In the genomic region with DNA sequence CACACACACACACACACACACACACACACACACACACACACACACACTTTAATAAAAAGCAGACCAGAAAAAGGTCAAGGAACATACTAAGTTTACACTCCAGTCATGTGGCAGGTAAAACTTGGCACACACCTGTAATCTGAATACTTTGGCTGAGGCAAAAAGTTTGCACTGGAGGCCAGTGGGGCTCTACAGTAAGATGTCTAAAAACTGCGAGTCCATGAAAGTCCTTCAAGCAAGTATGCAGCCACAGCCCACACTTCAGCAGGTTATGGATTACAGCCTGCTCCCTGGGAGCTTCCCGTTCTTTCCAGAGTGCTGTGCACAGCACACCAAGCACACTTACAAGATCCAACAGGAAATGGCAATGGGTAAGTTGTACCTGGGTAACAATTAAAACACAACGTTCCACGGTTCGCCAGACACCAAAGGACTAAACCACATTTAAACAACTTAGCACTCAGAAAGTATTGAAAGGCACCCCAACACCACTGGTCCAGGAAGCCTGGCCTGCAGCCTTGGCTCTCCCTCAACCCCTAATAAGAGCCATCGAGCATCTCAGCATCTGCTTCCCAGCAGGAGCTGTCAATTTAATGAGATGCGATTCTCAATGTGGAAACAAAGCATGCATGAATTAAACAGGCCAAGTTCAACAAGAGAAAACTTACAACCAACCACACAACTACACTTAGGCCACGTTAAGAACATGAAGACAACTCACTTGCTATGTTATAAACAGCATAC, we compare ENCODE assay signal across 14 mouse cellular contexts. TPM values are rescaled to one million over a fixed set of nuclear protein-coding genes. Genes with fewer than 3 reads are reported as not detected.
DNase-seq lines count a peak whose midpoint lies in the region; ATAC-seq and TF ChIP-seq lines count a peak whose summit lies in the region.
"Had no signal": no experiment of that assay in that cellular context is flagged by ENCODE, and none has a peak within 500 bp of the region (broad histone marks: within the 10 kb centered on the region; RNA-seq: fewer than 3 reads in every experiment).

No protein-coding gene starts in this region.

- H3K4me2 ChIP-seq in forebrain, embryonic 16.5 days (ENCODE audit: low read length), result no peak overlapping the region
- H3K4me2 ChIP-seq: heart, embryonic 15.5 days; liver, embryonic 15.5 days; stomach, embryonic 15.5 days had no signal

- intact Hi-C loops in gastrocnemius, adult 2 months (cut with DNase I), result no loop called here

- no peaks in the 10 kb centered on the region for H3K27me3 ChIP-seq in forebrain, embryonic 16.5 days (replicated peaks; ENCODE audit: control insufficient read depth, insufficient read depth, low read length)
- H3K27me3 ChIP-seq: heart, embryonic 15.5 days; liver, embryonic 15.5 days; stomach, embryonic 15.5 days had no signal

- H3K9ac ChIP-seq in forebrain, embryonic 16.5 days (replicated peaks; ENCODE audit: low read depth, low read length), result no peak overlapping the region
- H3K9ac ChIP-seq: heart, embryonic 15.5 days; liver, embryonic 15.5 days; stomach, embryonic 15.5 days had no signal

- peak; percentile 71 for ATAC-seq in forebrain, embryonic 16.5 days

- peak; percentile 30 for DNase-seq in gastrocnemius, adult 2 months
- no peak for DNase-seq in gastrocnemius, adult 18-20 months (ENCODE audit: low spot score)
- peak; percentile 65 for DNase-seq in Muller cell, postnatal 12 days (ENCODE audit: inconsistent ontology term)
- peak; percentile 76 for DNase-seq in lung, postnatal 25 days (ENCODE audit: low spot score)
- DNase-seq in adrenal gland, postnatal 25 days, result no peak
- no peak for DNase-seq in thymus, postnatal 25 days
- no peak for DNase-seq in kidney, adult 8-10 months
- DNase-seq: cerebellum, adult 11 months; thymus, postnatal 4 days had no signal

- TF ChIP-seq CTCF in gastrocnemius, adult 2 months (IDR thresholded peaks at IDR 0.05), result no peak

- peaks cover 4% of the 10 kb centered on the region for H3K9me3 ChIP-seq in forebrain, embryonic 16.5 days (ENCODE audit: control insufficient read depth, low read length)
- H3K9me3 ChIP-seq: G1E; stomach, embryonic 15.5 days had no signal

- H3K4me3 ChIP-seq in gastrocnemius, adult 2 months, result no peak overlapping the region
- H3K4me3 ChIP-seq in forebrain, embryonic 16.5 days (replicated peaks; ENCODE audit: low read length), result no peak overlapping the region
- H3K4me3 ChIP-seq: heart, embryonic 15.5 days; liver, embryonic 15.5 days; stomach, embryonic 15.5 days had no signal

- H3K36me3 ChIP-seq in forebrain, embryonic 16.5 days (ENCODE audit: control insufficient read depth, insufficient read depth), result peaks cover 10% of the 10 kb centered on the region

- WGBS in forebrain, embryonic 16.5 days, result 25% methylated on average over 8 of the region's 8 CpGs

- H3K4me1 ChIP-seq in forebrain, embryonic 16.5 days (replicated peaks; ENCODE audit: control insufficient read depth, insufficient read depth, low read length), result no peaks in the 10 kb centered on the region; the same call in none of the 2 replicates
- H3K4me1 ChIP-seq: stomach, embryonic 15.5 days had no signal

- H3K27ac ChIP-seq in gastrocnemius, adult 2 months, result peak overlapping the region; percentile 38; the same call in 1 of the 2 replicates
- no peak overlapping the region for H3K27ac ChIP-seq in forebrain, embryonic 16.5 days (ENCODE audit: low read length)
- H3K27ac ChIP-seq: heart, embryonic 15.5 days; liver, embryonic 15.5 days; stomach, embryonic 15.5 days had no signal

RNA-seq across cellular contexts. Expression of gene Zfp706, which starts 14.0 kb away (rescaled TPM):
- total RNA-seq in gastrocnemius, adult 2 months (2021), result 100 to 1,000 TPM; 109 to 129 TPM
- 100 to 1,000 TPM; 115 to 131 TPM for total RNA-seq in gastrocnemius, adult 18-20 months (2021)
- polyA plus RNA-seq in forebrain, embryonic 16.5 days (2015; fragmentation: Nextera tagmentation; extraction: Ambion mirVana), result 479 and 536 TPM in 2 replicates
- 164 and 201 TPM in 2 replicates for total RNA-seq in adrenal gland, postnatal 25 days (2021)

Comparison
In these comparisons a context has a peak if more than half of its experiments do, and no peak if none do; other contexts are left out.
1. DNase-seq: peak in gastrocnemius, adult 2 months (single experiment), Muller cell, postnatal 12 days (single experiment) and lung, postnatal 25 days (single experiment); none in gastrocnemius, adult 18-20 months (single experiment), adrenal gland, postnatal 25 days (single experiment), thymus, postnatal 25 days (single experiment) and kidney, adult 8-10 months (0 of 2).